Mouse (Mus musculus): ENCODE data around the gene Xpnpep3.
"Not testable (repeated sequence)": the region's sequence is repeated elsewhere in the genome, so short reads cannot be mapped to it uniquely, and the experiment has no call there.

Xpnpep3 gene

GRCm38 (mm10) chr15:81405008-81405407 lies 5.1 kb downstream of the Xpnpep3 start:
- peak; percentile 32 for DNase-seq

DNA sequence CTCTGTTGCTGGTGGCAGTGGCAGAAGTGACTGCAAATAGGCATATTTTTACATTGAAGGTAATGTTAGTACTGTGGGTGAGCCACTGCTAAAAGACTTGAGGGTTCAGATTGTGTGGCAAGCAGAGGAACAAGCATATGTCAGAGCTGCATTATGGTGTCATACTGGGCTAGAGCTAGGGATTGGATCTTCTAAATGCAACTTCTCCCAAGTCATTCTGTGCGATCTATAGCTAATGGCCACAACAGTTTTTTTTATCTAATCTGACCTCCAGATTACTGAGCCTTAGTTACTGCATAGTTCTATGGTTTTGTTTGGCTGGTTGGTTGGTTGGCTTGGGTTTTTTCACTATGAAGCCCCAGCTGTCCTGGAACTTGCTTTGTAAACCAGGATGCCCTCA lies 8.3 kb downstream of the Xpnpep3 start, which contains the start of gene Dnajb7:
Gene Dnajb7, minus strand, starts transcription at position 101 of the 400 bp plus-strand sequence.
- DNase-seq, result no peak

DNA sequence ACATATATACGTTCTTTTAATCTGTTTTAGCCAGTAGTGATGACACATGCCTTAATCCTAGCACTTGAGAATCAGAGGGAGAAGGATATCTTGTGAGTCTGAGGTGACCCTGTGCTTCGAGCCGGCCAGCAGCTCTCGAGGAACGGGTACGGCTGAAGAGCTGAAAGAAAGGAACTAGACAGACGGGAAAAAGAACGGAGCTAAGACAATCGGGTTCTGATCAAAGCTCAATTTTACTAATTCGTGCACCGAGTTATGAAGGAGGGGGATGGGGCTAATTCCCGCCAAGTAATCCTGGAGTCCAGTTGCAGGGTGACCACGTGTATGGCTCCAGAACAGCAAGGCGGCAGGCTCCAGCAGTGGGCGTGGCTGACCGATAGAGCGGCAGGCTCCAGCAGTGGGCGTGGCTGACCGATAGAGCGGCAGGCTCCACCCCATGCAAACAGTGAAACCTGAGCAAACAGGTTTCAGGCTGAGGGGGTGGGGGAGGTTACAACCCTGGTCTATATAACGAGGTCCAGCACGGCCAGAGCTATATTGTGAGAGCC lies 16.9 kb downstream of the Xpnpep3 start:
- peak; percentile 76 for DNase-seq

GRCm38 (mm10) chr15:81418065-81418464 lies 18.1 kb downstream of the Xpnpep3 start:
- DNase-seq, result no peak

DNA sequence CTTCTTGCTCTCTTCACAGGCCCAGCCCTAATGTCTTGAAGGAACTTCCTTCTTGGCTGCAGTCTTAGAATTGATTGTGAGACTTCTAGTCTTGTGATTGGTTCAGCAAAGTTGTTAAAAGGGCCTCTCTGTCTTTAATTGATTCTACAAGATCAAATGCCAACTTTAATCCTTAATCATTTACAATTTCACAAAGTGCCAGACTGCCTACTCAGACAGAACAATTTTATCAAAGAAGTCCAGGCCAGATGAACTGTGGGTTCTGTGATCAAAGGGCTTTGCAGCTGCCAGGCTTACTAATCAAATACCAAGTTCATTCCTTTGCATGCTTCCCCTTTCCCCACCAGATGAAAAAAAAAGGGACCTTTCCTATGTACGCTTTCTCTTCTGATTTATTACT lies 21.5 kb downstream of the Xpnpep3 start:
- DNase-seq, result no peak

GRCm38 (mm10) chr15:81422156-81422681 lies 22.3 kb downstream of the Xpnpep3 start:
- no peak for DNase-seq

- no peak for DNase-seq
Observed at GRCm38 (mm10) chr15:81425311-81425710, 25.4 kb downstream of the Xpnpep3 start.

GRCm38 (mm10) chr15:81427947-81428346 lies 28.0 kb downstream of the Xpnpep3 start:
- no peak for DNase-seq

DNA sequence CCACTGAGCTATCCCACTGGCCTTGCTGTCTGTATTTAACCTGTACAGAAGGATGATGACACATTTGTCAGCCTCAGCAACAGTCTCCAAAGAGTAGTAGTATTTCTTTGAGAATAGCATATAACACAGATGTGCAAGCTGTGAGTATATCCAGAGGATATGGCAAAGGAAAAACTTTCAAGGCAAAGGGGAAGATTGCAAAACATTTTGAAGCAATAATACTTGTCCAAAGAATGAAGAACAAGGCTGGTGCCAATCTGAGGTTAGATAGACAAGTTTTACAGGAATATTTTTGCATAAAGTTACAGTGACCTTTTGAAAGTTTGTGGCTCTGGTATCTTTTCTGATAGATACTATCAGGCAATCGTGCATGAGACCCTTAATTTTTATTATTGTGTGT lies 31.3 kb downstream of the Xpnpep3 start:
- DNase-seq, result no peak

DNA sequence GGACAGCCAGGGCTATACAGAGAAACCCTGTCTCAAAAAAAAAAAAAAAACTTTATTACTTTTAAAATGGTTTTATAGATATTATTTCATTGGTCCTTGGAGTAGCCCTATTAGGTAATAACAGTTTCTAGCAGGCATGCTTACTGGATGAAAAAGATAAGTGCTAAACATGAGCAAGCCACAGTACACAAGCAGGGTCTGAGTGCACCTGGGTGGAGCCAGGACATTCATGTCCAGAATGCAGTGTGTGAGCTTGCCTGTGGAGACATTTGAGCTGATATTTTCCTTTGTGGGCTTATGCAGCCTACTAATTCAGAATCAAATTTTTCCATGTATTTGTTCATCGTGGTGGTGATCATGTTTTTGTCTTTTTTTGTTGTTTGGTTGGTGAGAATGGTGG lies 38.4 kb downstream of the Xpnpep3 start:
- DNase-seq, result no peak

GRCm38 (mm10) chr15:81439236-81439635 lies 39.3 kb downstream of the Xpnpep3 start:
- no peak for DNase-seq

DNA sequence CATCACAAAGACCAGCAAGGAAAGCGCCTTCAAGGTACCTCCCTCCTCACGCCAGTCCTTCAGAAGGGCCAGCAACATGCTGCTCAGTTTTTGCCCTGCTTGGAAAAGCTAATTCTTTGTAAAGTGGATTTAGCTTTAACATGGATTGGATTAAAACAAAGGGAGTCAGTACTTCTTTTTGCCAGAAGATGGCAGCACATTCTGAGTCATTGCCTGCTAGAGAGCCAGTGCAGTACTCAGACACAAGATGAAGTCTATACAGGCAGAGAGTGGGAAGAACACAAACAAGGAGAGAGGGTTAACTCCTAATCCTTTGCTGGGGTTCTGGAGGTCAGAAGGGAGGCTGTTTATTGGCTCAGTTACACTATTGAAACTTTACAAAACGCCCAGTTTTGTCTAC lies 48.5 kb downstream of the Xpnpep3 start:
- peak; percentile 86 for DNase-seq

DNA sequence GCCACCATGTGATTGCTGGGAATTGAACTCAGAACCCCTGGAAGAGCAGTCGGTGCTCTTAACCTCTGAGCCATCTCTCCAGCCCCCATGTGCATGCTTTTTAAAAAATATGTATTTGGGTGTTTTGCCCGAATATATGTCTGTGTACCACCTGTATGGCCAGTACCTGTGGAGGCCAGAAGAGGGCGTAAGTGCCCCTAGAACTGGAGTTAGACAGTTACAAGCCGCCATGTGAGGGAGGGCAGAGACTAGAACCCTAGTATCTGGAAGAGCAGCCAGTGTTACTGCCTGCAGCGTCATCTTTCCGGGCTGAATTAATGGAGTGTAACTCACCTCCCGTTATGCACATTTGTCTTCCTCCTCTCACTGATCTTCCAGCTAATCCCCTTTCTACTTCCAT lies 61.6 kb downstream of the Xpnpep3 start:
- no peak for DNase-seq

DNA sequence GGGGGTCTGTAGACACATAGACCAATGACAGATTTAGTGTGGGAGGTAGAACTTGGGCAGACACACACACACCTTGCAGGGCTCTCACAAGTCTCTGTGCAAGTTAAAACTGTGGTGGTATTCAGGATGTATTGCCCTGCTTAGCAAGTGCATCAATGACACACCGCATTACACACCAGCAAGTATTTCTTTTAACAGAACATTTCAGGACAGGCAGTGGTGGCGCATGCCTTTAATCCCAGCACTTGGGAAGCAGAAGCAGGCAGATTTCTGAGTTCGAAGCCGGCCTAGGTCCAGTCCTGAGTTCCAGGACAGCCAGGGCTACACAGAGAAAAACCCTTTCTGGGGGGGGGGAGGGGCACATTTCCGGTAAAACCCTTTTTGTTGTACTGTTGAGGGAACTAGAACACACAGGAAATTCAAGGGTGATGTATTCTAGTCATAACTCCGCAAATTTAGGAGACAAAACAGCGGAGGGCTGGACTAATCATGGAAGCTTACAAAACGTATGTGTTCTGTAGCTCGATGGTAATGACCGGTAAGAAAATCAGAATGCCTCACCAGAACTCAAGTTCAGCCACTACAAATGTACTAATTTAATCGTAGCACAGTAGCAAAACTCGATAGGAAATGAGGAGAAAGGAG lies 65.2 kb downstream of the Xpnpep3 start:
- DNase-seq, result no peak

GRCm38 (mm10) chr15:81465901-81466737 lies 66.2 kb downstream of the Xpnpep3 start, which contains the start of gene Rbx1:
Rbx1 (plus strand) TSS chr15:81466296.
- DNase-seq, result peak; percentile 99

DNA sequence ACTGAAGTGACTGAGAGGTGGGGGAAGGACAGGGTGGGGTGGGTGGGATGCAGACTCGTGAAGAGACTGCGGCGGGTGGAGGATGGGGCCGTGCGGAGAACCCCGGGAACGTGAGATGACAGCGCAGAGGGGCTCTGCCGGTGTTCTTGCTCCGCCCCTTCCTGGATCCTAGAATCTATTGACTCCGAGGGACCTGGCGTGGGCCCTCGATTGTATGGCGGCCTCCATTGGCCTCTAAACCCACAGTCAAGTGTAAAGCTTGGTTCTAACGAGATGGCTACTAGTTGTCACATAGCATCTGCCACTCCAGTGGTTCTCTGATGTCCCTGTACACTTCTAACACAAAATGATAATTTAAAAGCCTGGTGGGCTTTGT lies 66.8 kb downstream of the Xpnpep3 start:
- DNase-seq, result no peak

DNA sequence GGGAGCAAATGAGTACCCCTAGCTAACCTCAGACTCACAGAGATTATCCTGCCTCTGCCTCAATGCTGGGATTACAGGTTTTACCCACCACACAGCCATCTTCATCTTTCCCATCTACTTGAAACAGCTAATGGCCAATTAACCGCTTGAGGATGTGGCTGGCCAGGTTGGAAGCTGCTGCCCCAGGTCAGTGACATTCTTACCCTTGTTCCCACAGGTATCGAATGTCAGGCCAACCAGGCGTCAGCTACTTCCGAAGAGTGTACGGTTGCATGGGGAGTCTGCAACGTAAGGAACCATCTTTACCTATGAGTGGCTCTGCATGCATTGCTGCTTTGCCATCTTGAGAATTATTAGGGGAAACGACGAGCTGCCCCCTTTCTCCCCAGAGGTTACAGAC lies 70.8 kb downstream of the Xpnpep3 start:
- no peak for DNase-seq

DNA sequence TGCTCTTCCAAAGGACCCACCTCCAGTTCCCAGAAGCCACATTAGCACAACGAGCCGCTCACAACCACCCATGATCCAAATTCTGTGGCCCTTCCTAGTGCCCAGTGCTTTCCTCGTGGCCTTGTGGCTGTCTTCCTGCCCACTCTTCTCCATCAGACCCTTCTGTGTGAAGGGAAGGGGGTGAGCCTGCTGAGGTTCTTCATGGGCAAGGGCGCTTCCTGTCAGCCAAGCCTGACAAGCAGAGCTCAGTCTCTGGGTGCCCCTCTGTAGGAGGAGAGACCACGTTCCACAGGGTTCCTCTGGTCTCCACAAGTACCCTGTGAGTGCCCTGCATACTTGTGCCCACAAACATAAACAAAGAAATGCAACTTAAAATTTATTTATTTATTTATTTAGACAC lies 72.3 kb downstream of the Xpnpep3 start:
- DNase-seq, result no peak

- no peak for DNase-seq
Observed at GRCm38 (mm10) chr15:81475654-81476053, 75.7 kb downstream of the Xpnpep3 start.

DNA sequence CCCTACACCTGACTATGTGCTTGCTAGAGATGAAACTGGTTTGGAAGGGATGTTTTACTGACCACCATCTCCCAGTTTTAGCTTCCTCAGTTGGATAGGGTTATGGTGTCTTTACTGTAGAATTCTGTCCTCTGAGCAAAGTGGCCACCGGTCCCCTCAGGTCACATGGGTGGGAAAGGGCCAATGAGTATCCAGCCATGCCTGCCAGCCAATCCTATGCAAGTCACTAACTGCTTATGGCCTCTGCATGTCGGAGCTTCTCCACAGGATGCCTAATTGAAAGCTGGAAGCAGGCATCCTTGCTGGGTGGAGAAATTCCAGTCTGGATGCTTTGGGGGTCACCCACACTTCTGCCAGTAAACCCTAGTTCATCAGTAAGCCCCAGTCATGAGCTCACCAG lies 76.7 kb downstream of the Xpnpep3 start:
- DNase-seq, result peak; percentile 62

GRCm38 (mm10) chr15:81479446-81480213 lies 79.7 kb downstream of the Xpnpep3 start:
- DNase-seq, result no peak

GRCm38 (mm10) chr15:81480284-81480683 lies 80.3 kb downstream of the Xpnpep3 start:
- not testable (repeated sequence) for DNase-seq

GRCm38 (mm10) chr15:81480977-81481379 lies 81.0 kb downstream of the Xpnpep3 start:
- peak; percentile 48 for DNase-seq

Data from retina, postnatal 1 day (tissue).